Mouse (Mus musculus) kidney, postnatal 36 days (tissue): Measurements from ENCODE around the gene Hoxa5.
A peak's percentile ranks its signal among the peaks of the same experiment; 100 is the strongest.

ENCODE experiments used
- DNase-seq, 2 experiments: peaks; one replicate each; pipeline ENCODE4 v3.0.0; 2021 to 2022; ENCODE audit warnings: mixed read lengths in 2 of 2

Gene Hoxa5

GRCm38 (mm10) chr6:52204050-52204752 lies at the start of gene Hoxa5:
Gene Hoxa5 (minus strand): TSS chr6:52204587.
- DNase-seq, result peak; percentile 94 to 95

GRCm38 (mm10) chr6:52253511-52254500 lies 49.4 kb upstream of the Hoxa5 start:
- peak in 1 of 2 experiments; percentile 21 for DNase-seq

GRCm38 (mm10) chr6:52252775-52253376 lies 48.5 kb upstream of the Hoxa5 start:
- DNase-seq, result peak in 1 of 2 experiments; percentile 5

GRCm38 (mm10) chr6:52252016-52252774 lies 47.8 kb upstream of the Hoxa5 start:
- DNase-seq, result no peak

- DNase-seq, result no peak
These were observed 46.9 kb upstream of the Hoxa5 start for GRCm38 (mm10) chr6:52251177-52251879.

GRCm38 (mm10) chr6:52249826-52250225 lies 45.4 kb upstream of the Hoxa5 start:
- no peak for DNase-seq

- DNase-seq, result no peak
These were observed 45.0 kb upstream of the Hoxa5 start for GRCm38 (mm10) chr6:52249415-52249738.

GRCm38 (mm10) chr6:52248638-52249414 lies 44.4 kb upstream of the Hoxa5 start:
- DNase-seq, result peak in 1 of 2 experiments; percentile 12

- no peak for DNase-seq
These were observed 43.6 kb upstream of the Hoxa5 start for GRCm38 (mm10) chr6:52247766-52248637.

GRCm38 (mm10) chr6:52246916-52247315 lies 42.5 kb upstream of the Hoxa5 start:
- no peak for DNase-seq

- DNase-seq, result peak in 1 of 2 experiments; percentile 51
These were observed 42.0 kb upstream of the Hoxa5 start for GRCm38 (mm10) chr6:52246403-52246803.

GRCm38 (mm10) chr6:52245757-52246142 lies 41.4 kb upstream of the Hoxa5 start, which contains the start of gene Hoxa11:
Gene Hoxa11 (minus strand): TSS chr6:52245810.
- peak; percentile 49 to 57 for DNase-seq

- DNase-seq, result peak in 1 of 2 experiments; percentile 51
These were observed 40.8 kb upstream of the Hoxa5 start for GRCm38 (mm10) chr6:52245040-52245756.

GRCm38 (mm10) chr6:52244471-52245039 lies 40.2 kb upstream of the Hoxa5 start:
- DNase-seq, result peak in 1 of 2 experiments; percentile 15

GRCm38 (mm10) chr6:52243681-52244121 lies 39.3 kb upstream of the Hoxa5 start:
- DNase-seq, result no peak

GRCm38 (mm10) chr6:52242801-52243332 lies 38.5 kb upstream of the Hoxa5 start:
- DNase-seq, result no peak

- no peak for DNase-seq
These were observed 36.7 kb upstream of the Hoxa5 start for GRCm38 (mm10) chr6:52241001-52241621.
